Mouse (Mus musculus) midbrain, embryonic 12.5 days (tissue): ENCODE data around the gene Ccl26. TPM values are rescaled to one million over a fixed set of nuclear protein-coding genes. Genes with fewer than 3 reads are reported as not detected.
"Not testable (repeated sequence)": the region's sequence is repeated elsewhere in the genome, so short reads cannot be mapped to it uniquely, and the experiment has no call there.

Source experiments
- ATAC-seq: fragments of 200-750 bp; cut with Nextera tagmentation; 2 replicates; pipeline ENCODE4 v1.8.0; 2017; ENCODE audit warnings: low read depth, moderate TSS enrichment, moderate library complexity; ENCODE audit not compliant: low FRiP score
- H3K27ac ChIP-seq: fragments of 300-500 bp; sonication (generic); replicated peaks from 2 replicates; pipeline ENCODE4 v1.5.1; 2016; ENCODE audit warnings: mild to moderate bottlenecking
- H3K27me3 ChIP-seq: fragments of 300-500 bp; sonication (generic); 2 replicates; pipeline ENCODE4 v1.6.1; 2016; ENCODE audit warnings: mild to moderate bottlenecking
- H3K36me3 ChIP-seq: fragments of 300-500 bp; sonication (generic); 2 replicates; pipeline ENCODE4 v1.6.1; 2016
- H3K4me1 ChIP-seq: fragments of 300-500 bp; sonication (generic); 2 replicates; pipeline ENCODE4 v1.6.1; 2016
- H3K4me2 ChIP-seq: fragments of 300-500 bp; sonication (generic); replicated peaks from 2 replicates; pipeline ENCODE4 v1.6.1; 2016; ENCODE audit warnings: mild to moderate bottlenecking, moderate library complexity
- H3K4me3 ChIP-seq: fragments of 300-500 bp; sonication (generic); 2 replicates; pipeline ENCODE4 v1.5.1; 2016; ENCODE audit warnings: mild to moderate bottlenecking
- H3K9ac ChIP-seq: fragments of 300-500 bp; sonication (generic); replicated peaks from 2 replicates; pipeline ENCODE4 v1.6.1; 2016; ENCODE audit warnings: mild to moderate bottlenecking, moderate library complexity
- H3K9me3 ChIP-seq: fragments of 300-500 bp; sonication (generic); 2 replicates; pipeline ENCODE4 v1.6.1; 2016; ENCODE audit warnings: mild to moderate bottlenecking
- WGBS: fragments of 180-500 bp; shearing (Covaris S2); methylation state at CpG from one replicate; pipeline ENCODE4 v1.1.7; 2016; 5-methylcytosine and 5-hydroxymethylcytosine counted together
- polyA plus RNA-seq: library from polyadenylated mRNA; unstranded; fragments of >200 nt; fragmentation: Nextera tagmentation; extraction: Ambion mirVana; gene quantifications from 2 replicates; pipeline ENCODE4 v1.2.1, GENCODE M21; 2016

The Ccl26 gene
- not detected in 2 replicates for polyA plus RNA-seq

- WGBS = 80% methylated on average over 3 of the region's 3 CpGs
- no peaks in the 10 kb centered on the region for H3K36me3 ChIP-seq
- no peaks in the 10 kb centered on the region for H3K9me3 ChIP-seq
- no peak within 1 kb of the TSS for H3K4me3 ChIP-seq
- no peak within 1 kb of the TSS for H3K27ac ChIP-seq
- no peak within 1 kb of the TSS for H3K4me2 ChIP-seq
- H3K4me1 ChIP-seq = no peaks in the 10 kb centered on the region
- H3K9ac ChIP-seq = no peak within 1 kb of the TSS
- ATAC-seq = no peak
- H3K27me3 ChIP-seq = no peaks in the 10 kb centered on the region
Measured at GRCm38 (mm10) chr5:135563469-135563868, at the start of gene Ccl26. Ccl26 (minus strand) TSS chr5:135563569.

DNA sequence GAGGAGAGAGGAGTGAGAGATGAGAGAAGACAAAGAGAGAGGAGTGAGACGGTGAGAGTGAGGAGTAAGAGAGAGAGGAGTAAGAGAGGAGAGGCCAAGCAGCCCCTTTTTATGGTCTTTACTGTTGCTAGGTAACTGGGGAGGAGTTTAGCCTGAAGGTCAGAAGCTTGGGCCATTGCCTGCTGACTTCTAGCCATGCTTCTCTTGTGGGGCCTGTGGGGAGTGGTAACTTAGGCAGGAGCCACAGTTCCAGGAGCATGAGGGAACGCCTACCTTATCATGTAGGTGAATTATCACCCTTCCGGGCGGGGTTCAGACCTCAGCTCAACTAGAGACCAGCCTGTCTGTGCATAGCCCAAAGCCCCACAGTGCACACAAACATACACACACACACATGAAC is 46.4 kb upstream of the Ccl26 start:
- no peaks in the 10 kb centered on the region for H3K4me1 ChIP-seq
- no peak overlapping the region for H3K9ac ChIP-seq
- no peak overlapping the region for H3K4me2 ChIP-seq
- no peaks in the 10 kb centered on the region for H3K27me3 ChIP-seq
- H3K9me3 ChIP-seq = peaks cover 3% of the 10 kb centered on the region; the same call in 1 of the 2 replicates
- no peak overlapping the region for H3K27ac ChIP-seq
- no peak overlapping the region for H3K4me3 ChIP-seq
- H3K36me3 ChIP-seq = no peaks in the 10 kb centered on the region
- WGBS = 79% methylated on average over 4 of the region's 4 CpGs
- ATAC-seq = no peak

DNA sequence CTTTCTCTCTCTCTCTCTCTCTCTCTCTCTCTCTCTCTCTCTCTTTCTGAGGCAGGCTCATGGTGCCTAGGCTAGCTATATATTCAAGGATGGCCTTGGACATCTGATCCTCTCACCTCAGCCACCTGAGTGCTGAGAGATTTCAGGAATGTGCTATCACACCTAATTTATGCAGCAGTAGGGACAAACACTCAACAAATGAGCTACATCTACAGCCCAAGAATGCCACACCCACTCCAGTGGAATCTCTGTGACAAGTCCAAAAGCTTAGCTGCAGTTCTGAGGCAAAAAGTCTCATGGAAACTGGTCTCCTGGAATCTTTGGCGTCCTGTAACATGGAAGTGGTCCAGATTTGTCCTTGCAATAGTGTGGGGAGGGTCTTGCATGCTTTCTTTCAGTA is 44.2 kb upstream of the Ccl26 start:
- 36% methylated on average over 1 of the region's 1 CpGs for WGBS
- no peaks in the 10 kb centered on the region for H3K36me3 ChIP-seq
- H3K4me3 ChIP-seq = no peak overlapping the region
- H3K27me3 ChIP-seq = no peaks in the 10 kb centered on the region
- H3K4me1 ChIP-seq = no peaks in the 10 kb centered on the region
- H3K4me2 ChIP-seq = no peak overlapping the region
- H3K27ac ChIP-seq = no peak overlapping the region
- H3K9me3 ChIP-seq = peaks cover 9% of the 10 kb centered on the region
- H3K9ac ChIP-seq = no peak overlapping the region
- no peak for ATAC-seq

DNA sequence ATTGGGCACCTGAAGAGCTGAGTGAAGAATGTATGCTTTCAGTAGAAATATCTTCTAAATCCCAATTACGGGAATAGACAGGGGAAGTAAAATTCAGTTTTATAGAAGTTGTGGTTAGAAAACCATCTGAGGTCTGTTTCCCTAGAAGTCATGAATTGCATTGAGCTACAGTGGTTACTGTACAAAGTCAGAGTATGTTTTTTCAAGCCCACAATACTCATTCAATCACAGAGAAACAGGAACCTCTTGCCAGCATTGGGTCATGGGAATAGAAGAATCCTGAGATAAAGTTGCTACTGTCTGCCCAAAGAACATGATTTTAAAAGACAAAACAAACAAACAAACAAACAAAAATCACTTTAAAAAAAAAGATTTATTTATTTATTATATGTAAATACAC is 43.3 kb upstream of the Ccl26 start:
- not testable (repeated sequence) for H3K27me3 ChIP-seq, H3K27ac ChIP-seq, H3K9me3 ChIP-seq, H3K4me3 ChIP-seq, ATAC-seq, H3K4me1 ChIP-seq, H3K4me2 ChIP-seq, H3K9ac ChIP-seq, H3K36me3 ChIP-seq
- WGBS = no CpG with 5 or more reads among the region's 1 CpGs

DNA sequence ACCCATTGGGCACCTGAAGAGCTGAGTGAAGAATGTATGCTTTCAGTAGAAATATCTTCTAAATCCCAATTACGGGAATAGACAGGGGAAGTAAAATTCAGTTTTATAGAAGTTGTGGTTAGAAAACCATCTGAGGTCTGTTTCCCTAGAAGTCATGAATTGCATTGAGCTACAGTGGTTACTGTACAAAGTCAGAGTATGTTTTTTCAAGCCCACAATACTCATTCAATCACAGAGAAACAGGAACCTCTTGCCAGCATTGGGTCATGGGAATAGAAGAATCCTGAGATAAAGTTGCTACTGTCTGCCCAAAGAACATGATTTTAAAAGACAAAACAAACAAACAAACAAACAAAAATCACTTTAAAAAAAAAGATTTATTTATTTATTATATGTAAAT is 41.3 kb upstream of the Ccl26 start:
- H3K27me3 ChIP-seq, H3K9ac ChIP-seq, H3K4me3 ChIP-seq, H3K36me3 ChIP-seq, ATAC-seq, H3K27ac ChIP-seq, H3K4me1 ChIP-seq, H3K4me2 ChIP-seq: not testable (repeated sequence)
- H3K9me3 ChIP-seq = peaks cover 10% of the 10 kb centered on the region
- no CpG with 5 or more reads among the region's 1 CpGs for WGBS

- no peaks in the 10 kb centered on the region for H3K4me1 ChIP-seq
- no peak for ATAC-seq
- WGBS = 85% methylated on average over 12 of the region's 12 CpGs
- H3K9ac ChIP-seq = no peak overlapping the region
- H3K27ac ChIP-seq = no peak overlapping the region
- no peak overlapping the region for H3K4me3 ChIP-seq
- no peak overlapping the region for H3K4me2 ChIP-seq
- H3K36me3 ChIP-seq = no peaks in the 10 kb centered on the region
- H3K9me3 ChIP-seq = 0 out of 2 replicates have a peak, but pooled peaks cover 9% of the 10 kb centered on the region
- no peaks in the 10 kb centered on the region for H3K27me3 ChIP-seq
Measured at GRCm38 (mm10) chr5:135589996-135590784, 26.8 kb upstream of the Ccl26 start.

DNA sequence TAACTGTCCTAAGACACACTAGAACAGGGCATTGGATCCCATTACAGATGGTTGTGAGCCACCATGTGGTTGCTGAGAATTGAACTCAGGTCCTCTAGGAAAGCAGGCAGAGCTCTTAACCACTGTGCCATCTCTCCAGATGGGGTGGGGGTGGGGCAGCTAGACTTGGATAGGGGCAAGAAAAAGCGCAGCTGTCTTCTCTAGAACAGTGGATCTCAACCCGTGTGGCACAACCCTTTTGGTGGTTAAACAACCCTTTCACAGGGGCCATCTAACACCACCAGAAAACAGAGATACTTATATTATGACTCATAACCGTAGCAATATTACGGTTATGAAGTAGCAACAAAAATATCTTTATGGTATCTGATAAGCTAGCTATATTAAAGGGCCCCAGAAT is 24.4 kb upstream of the Ccl26 start:
- Histone ChIP-seq H3K36me3 (no peaks in the 10 kb centered on the region), H3K9me3 (0 out of 2 replicates have a peak, but pooled peaks cover 9% of the 10 kb centered on the region), H3K27me3 (no peaks in the 10 kb centered on the region), H3K4me3 (no peak overlapping the region), H3K4me2 (no peak overlapping the region), H3K9ac (no peak overlapping the region), H3K4me1 (no peaks in the 10 kb centered on the region), H3K27ac (no peak overlapping the region)
- ATAC-seq = no peak
- WGBS = 83% methylated on average over 4 of the region's 4 CpGs

- no peaks in the 10 kb centered on the region for H3K4me1 ChIP-seq
- no peak overlapping the region for H3K4me3 ChIP-seq
- no peaks in the 10 kb centered on the region for H3K9me3 ChIP-seq
- no peak overlapping the region for H3K9ac ChIP-seq
- no peaks in the 10 kb centered on the region for H3K27me3 ChIP-seq
- no peaks in the 10 kb centered on the region for H3K36me3 ChIP-seq
- 90% methylated on average over 8 of the region's 8 CpGs for WGBS
- no peak overlapping the region for H3K4me2 ChIP-seq
- no peak for ATAC-seq
- H3K27ac ChIP-seq = no peak overlapping the region
Measured at GRCm38 (mm10) chr5:135585691-135586090, 22.3 kb upstream of the Ccl26 start.

DNA sequence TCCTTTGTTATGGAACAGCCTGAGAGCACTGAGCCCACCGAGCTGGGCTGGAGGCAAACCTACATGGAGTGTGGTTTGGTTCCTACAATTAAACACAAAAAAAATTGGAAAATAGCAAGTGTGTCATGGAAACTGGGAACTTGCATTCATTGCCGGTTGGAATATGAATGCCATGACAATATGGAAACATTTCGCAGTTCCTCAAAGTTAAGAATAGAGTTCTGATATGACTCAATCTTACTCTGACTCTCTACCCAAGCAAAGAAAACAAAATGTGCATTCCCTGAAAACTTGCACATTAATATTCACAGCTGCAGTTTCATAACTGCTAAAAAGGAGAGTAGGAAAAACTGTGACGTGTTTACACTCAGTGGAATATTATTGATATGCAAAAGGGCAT is 19.0 kb upstream of the Ccl26 start:
- Histone ChIP-seq H3K9ac (no peak overlapping the region), H3K4me3 (no peak overlapping the region), H3K27me3 (no peaks in the 10 kb centered on the region), H3K4me1 (no peaks in the 10 kb centered on the region), H3K4me2 (no peak overlapping the region), H3K9me3 (no peaks in the 10 kb centered on the region), H3K36me3 (no peaks in the 10 kb centered on the region), H3K27ac (no peak overlapping the region)
- WGBS = 87% methylated on average over 4 of the region's 4 CpGs
- ATAC-seq = no peak

DNA sequence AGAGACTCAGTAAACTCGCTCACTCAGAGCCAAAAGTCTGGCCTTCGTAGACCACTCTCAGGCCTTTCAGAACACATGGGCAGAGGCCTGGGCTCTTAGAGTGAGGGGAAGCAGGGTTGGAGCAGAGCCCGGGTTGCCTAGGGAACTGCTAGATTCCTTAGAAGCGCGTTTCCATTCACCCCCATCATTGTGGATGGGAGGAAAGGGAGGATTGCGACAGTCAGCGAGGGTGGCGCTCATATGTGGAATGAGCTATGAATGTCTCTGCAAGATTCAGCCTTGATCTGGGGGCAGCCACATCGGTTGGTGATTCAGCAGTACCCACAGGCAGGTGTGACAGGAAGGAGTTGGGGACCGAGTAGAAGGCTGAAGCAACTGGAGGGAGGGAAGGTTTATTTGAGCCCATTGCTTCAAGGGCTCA is 16.0 kb upstream of the Ccl26 start:
- no peaks in the 10 kb centered on the region for H3K4me1 ChIP-seq
- no peak overlapping the region for H3K27ac ChIP-seq
- ATAC-seq = no peak
- H3K36me3 ChIP-seq = no peaks in the 10 kb centered on the region
- no peak overlapping the region for H3K9ac ChIP-seq
- H3K9me3 ChIP-seq = no peaks in the 10 kb centered on the region
- WGBS = 87% methylated on average over 10 of the region's 10 CpGs
- H3K4me2 ChIP-seq = no peak overlapping the region
- H3K27me3 ChIP-seq = peaks cover 3% of the 10 kb centered on the region; the same call in 1 of the 2 replicates
- no peak overlapping the region for H3K4me3 ChIP-seq

GRCm38 (mm10) chr5:135576055-135576454 is 12.7 kb upstream of the Ccl26 start:
- no peaks in the 10 kb centered on the region for H3K36me3 ChIP-seq
- ATAC-seq = no peak
- H3K27me3 ChIP-seq = peaks cover 3% of the 10 kb centered on the region; the same call in 1 of the 2 replicates
- no peak overlapping the region for H3K4me3 ChIP-seq
- no peak overlapping the region for H3K9ac ChIP-seq
- no peak overlapping the region for H3K27ac ChIP-seq
- no peak overlapping the region for H3K4me2 ChIP-seq
- no peaks in the 10 kb centered on the region for H3K9me3 ChIP-seq
- WGBS = 68% methylated on average over 4 of the region's 4 CpGs
- no peaks in the 10 kb centered on the region for H3K4me1 ChIP-seq

DNA sequence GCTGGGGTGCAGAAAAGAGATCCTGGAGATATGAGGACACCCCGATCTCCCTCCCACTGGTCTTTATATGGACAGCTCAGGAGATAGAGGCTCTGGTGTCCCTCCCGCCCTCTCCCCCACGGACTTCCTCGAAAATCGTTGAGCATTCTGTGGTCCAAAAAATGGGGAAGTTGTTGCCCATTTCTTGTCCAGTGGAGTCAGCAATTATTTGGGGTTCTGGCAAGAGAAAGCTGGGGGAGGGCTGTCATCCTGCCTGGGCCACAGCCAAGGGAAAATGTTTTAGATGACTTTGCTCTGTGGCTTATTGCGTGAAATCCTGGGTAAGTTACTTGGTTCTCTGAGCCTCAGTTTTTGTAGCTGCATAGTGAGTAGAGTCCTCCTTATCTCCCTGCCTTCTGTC is 9.6 kb upstream of the Ccl26 start, which contains the start of gene Ccl24:
TSS of gene Ccl24 (minus strand) at position 44 of the 400 bp plus-strand sequence.
- Histone ChIP-seq H3K4me3 (no peak within 1 kb of the TSS), H3K4me2 (no peak within 1 kb of the TSS), H3K9me3 (no peaks in the 10 kb centered on the region), H3K9ac (no peak within 1 kb of the TSS), H3K27me3 (peaks cover 3% of the 10 kb centered on the region; the same call in 1 of the 2 replicates), H3K27ac (no peak within 1 kb of the TSS), H3K36me3 (no peaks in the 10 kb centered on the region), H3K4me1 (no peaks in the 10 kb centered on the region)
- WGBS = 94% methylated on average over 6 of the region's 6 CpGs
- no peak for ATAC-seq
